Mouse (Mus musculus) kidney, adult 9 months (tissue): ENCODE measurements around the gene 1700102P08Rik.

Source experiments
- DNase-seq: peaks from one replicate; pipeline ENCODE4 v3.0.0; 2022

Gene 1700102P08Rik

GRCm38 (mm10) chr9:108392676-108393075 is at the start of gene 1700102P08Rik:
1700102P08Rik (plus strand) TSS chr9:108392805.
- peak; percentile 92 for DNase-seq

- DNase-seq: peak; percentile 22
Observed at GRCm38 (mm10) chr9:108343331-108343730, 49.3 kb upstream of the 1700102P08Rik start.

GRCm38 (mm10) chr9:108343835-108344234 is 48.8 kb upstream of the 1700102P08Rik start:
- DNase-seq: no peak

GRCm38 (mm10) chr9:108344471-108344870 is 48.1 kb upstream of the 1700102P08Rik start:
- DNase-seq: peak; percentile 17

GRCm38 (mm10) chr9:108347024-108347423 is 45.6 kb upstream of the 1700102P08Rik start:
- peak; percentile 60 for DNase-seq

GRCm38 (mm10) chr9:108347540-108348289 is 44.9 kb upstream of the 1700102P08Rik start, which contains the start of gene Usp4:
Usp4 (plus strand) TSS chr9:108347853.
- DNase-seq: peak; percentile 90

- peak; percentile 42 for DNase-seq
Observed at GRCm38 (mm10) chr9:108348290-108348680, 44.3 kb upstream of the 1700102P08Rik start.

GRCm38 (mm10) chr9:108349727-108350126 is 42.9 kb upstream of the 1700102P08Rik start:
- DNase-seq: no peak

GRCm38 (mm10) chr9:108378234-108378633 is 14.4 kb upstream of the 1700102P08Rik start:
- no peak for DNase-seq

- DNase-seq: no peak
Observed at GRCm38 (mm10) chr9:108378736-108379135, 13.9 kb upstream of the 1700102P08Rik start.

GRCm38 (mm10) chr9:108379294-108379693 is 13.3 kb upstream of the 1700102P08Rik start:
- no peak for DNase-seq

GRCm38 (mm10) chr9:108381382-108381781 is 11.2 kb upstream of the 1700102P08Rik start:
- DNase-seq: no peak

- peak; percentile 79 for DNase-seq
Observed at GRCm38 (mm10) chr9:108385006-108385405, 7.6 kb upstream of the 1700102P08Rik start.

GRCm38 (mm10) chr9:108386816-108387215 is 5.8 kb upstream of the 1700102P08Rik start:
- DNase-seq: no peak

GRCm38 (mm10) chr9:108388601-108389000 is 4.0 kb upstream of the 1700102P08Rik start:
- peak; percentile 61 for DNase-seq

- DNase-seq: peak; percentile 78
Observed at GRCm38 (mm10) chr9:108389220-108389619, 3.4 kb upstream of the 1700102P08Rik start.

- DNase-seq: peak; percentile 72
Observed at GRCm38 (mm10) chr9:108394191-108394590, 1.6 kb downstream of the 1700102P08Rik start.

GRCm38 (mm10) chr9:108395427-108395826 is 2.8 kb downstream of the 1700102P08Rik start:
- no peak for DNase-seq

- no peak for DNase-seq
Observed at GRCm38 (mm10) chr9:108398324-108398723, 5.7 kb downstream of the 1700102P08Rik start.

GRCm38 (mm10) chr9:108401186-108401960 is 8.8 kb downstream of the 1700102P08Rik start:
- peak; percentile 76 for DNase-seq

- no peak for DNase-seq
Observed at GRCm38 (mm10) chr9:108403081-108403480, 10.5 kb downstream of the 1700102P08Rik start.

GRCm38 (mm10) chr9:108404451-108404850 is 11.8 kb downstream of the 1700102P08Rik start:
- no peak for DNase-seq

- DNase-seq: no peak
Observed at GRCm38 (mm10) chr9:108409535-108409934, 16.9 kb downstream of the 1700102P08Rik start.
